Mouse (Mus musculus) heart, postnatal 0 days (tissue): ENCODE data around the gene Akap10. TPM values are rescaled to one million over a fixed set of nuclear protein-coding genes. Genes with fewer than 3 reads are reported as not detected.

ENCODE experiments used
- ATAC-seq: fragments of 200-750 bp; cut with Nextera tagmentation; 2 replicates; pipeline ENCODE4 v1.8.0; 2017; ENCODE audit warnings: low read depth, moderate number of reproducible peaks, moderate library complexity; ENCODE audit not compliant: insufficient read depth
- DNase-seq: peaks from one replicate; pipeline ENCODE4 v3.0.0-alpha.2; 2016; ENCODE audit warnings: low spot score
- H3K27ac ChIP-seq: fragments of 300-500 bp; sonication (generic); 2 replicates; pipeline ENCODE4 v1.5.1; 2014; ENCODE audit warnings: low read depth, mild to moderate bottlenecking
- H3K27me3 ChIP-seq: fragments of 300-500 bp; sonication (generic); 2 replicates; pipeline ENCODE4 v1.6.1; 2014; ENCODE audit warnings: low read length, mixed read lengths; ENCODE audit not compliant: control insufficient read depth, insufficient read depth
- H3K36me3 ChIP-seq: fragments of 300-500 bp; sonication (generic); replicated peaks from 2 replicates; pipeline ENCODE4 v1.6.1; 2014; ENCODE audit warnings: low read length, mixed read lengths; ENCODE audit not compliant: control insufficient read depth, insufficient read depth
- H3K4me1 ChIP-seq: fragments of 300-500 bp; sonication (generic); 2 replicates; pipeline ENCODE4 v1.6.1; 2014; ENCODE audit warnings: antibody characterized with exemption; ENCODE audit not compliant: control insufficient read depth, insufficient read depth
- H3K4me2 ChIP-seq: fragments of 300-500 bp; sonication (generic); 2 replicates; pipeline ENCODE4 v1.6.1; 2014; ENCODE audit warnings: low read depth, mild to moderate bottlenecking, low read length, moderate library complexity
- H3K4me3 ChIP-seq: fragments of 300-500 bp; sonication (generic); 2 replicates; pipeline ENCODE4 v1.5.1; 2014; ENCODE audit warnings: low read depth, low read length
- H3K9ac ChIP-seq: fragments of 300-500 bp; sonication (generic); replicated peaks from 2 replicates; pipeline ENCODE4 v1.6.1; 2014; ENCODE audit warnings: low read depth, low read length, mixed read lengths
- H3K9me3 ChIP-seq: fragments of 300-500 bp; sonication (generic); replicated peaks from 2 replicates; pipeline ENCODE4 v1.6.1; 2016; ENCODE audit warnings: low read length; ENCODE audit not compliant: control insufficient read depth
- CTCF ChIP-seq: IDR thresholded peaks from 2 replicates; pipeline ENCODE4 v1.5.1; 2016; ENCODE audit warnings: antibody characterized with exemption, control low read depth, low read depth
- EP300 ChIP-seq: IDR thresholded peaks from 2 replicates; pipeline ENCODE4 v1.6.1; 2016; ENCODE audit warnings: antibody characterized with exemption, low read depth
- WGBS: fragments of 180-500 bp; shearing (Covaris S2); extraction: QIAGEN DNeasy Blood & Tissue Kit; methylation state at CpG from one replicate; pipeline ENCODE4 v1.1.7; 2014; 5-methylcytosine and 5-hydroxymethylcytosine counted together
- polyA plus RNA-seq: library from polyadenylated mRNA; unstranded; fragments of >200 nt; fragmentation: Nextera tagmentation; extraction: Ambion mirVana; gene quantifications from 2 replicates; pipeline ENCODE4 v1.2.1, GENCODE M21; 2015
- total RNA-seq: library from RNA; depleted of rRNA; stranded (reverse); fragments of >200 nt; gene quantifications from 2 replicates; pipeline ENCODE4 v1.2.3, GENCODE M21; 2014; ENCODE audit warnings: low replicate concordance

Gene Akap10
- total and polyA plus RNA-seq, 2 experiments from 2014 or later = 8.8 to 25.7 TPM

DNA sequence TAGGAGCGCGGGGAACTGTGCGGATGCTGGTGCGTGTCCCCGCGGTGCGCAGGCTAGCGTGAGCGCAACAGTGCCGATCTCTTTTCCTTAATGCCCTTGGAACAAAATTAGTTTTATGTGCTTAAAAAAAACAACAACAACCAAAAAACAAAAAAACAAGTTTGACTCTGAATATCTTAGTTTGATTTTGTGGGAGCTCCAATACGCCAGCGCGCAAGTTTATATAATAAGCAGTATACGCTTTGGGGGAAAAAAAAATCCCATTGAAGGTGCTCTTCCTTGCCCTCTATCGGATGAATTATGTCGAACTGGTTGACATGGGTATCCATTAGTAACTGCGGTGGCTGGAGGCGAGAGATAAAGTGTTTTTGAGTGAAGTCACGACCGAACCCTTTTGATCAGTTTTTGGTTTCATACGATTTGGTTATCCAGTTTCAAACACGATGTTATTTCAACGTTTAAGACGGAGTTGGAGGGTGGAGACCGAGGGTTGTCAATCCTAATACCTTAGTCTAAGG, 27.3 kb upstream of the Akap10 start:
- 6% methylated on average over 25 of the region's 25 CpGs for whole genome bisulfite sequencing
- Histone ChIP-seq H3K9ac (no peak overlapping the region), H3K27me3 (peaks cover 22% of the 10 kb centered on the region), H3K4me1 (peaks cover 4% of the 10 kb centered on the region; the same call in 1 of the 2 replicates), H3K27ac (no peak overlapping the region), H3K36me3 (no peaks in the 10 kb centered on the region), H3K4me2 (peak overlapping the region; percentile 97), H3K4me3 (peak overlapping the region; percentile 63), H3K9me3 (no peaks in the 10 kb centered on the region)
- ATAC-seq (0 out of 2 replicates have a peak, but pooled peaks have one; percentile 8), DNase-seq (peak; percentile 13)
- no peak for TF ChIP-seq CTCF
- no peak for TF ChIP-seq EP300

GRCm38 (mm10) chr11:61956572-61957295, 26.7 kb upstream of the Akap10 start, which contains the start of gene Specc1:
Specc1 (plus strand) TSS chr11:61956763.
- Histone ChIP-seq H3K27ac (no peak within 1 kb of the TSS), H3K4me1 (peaks cover 4% of the 10 kb centered on the region; the same call in 1 of the 2 replicates), H3K9ac (no peak within 1 kb of the TSS), H3K27me3 (peaks cover 22% of the 10 kb centered on the region), H3K36me3 (no peaks in the 10 kb centered on the region), H3K4me3 (peak within 1 kb of the TSS; percentile 63), H3K4me2 (peak within 1 kb of the TSS; percentile 97), H3K9me3 (no peaks in the 10 kb centered on the region)
- DNase-seq (peak; percentile 74), ATAC-seq (peak; percentile 92)
- no peak for TF ChIP-seq EP300
- peak; percentile 80 for TF ChIP-seq CTCF
- WGBS = under 1% methylated on average over 51 of the region's 58 CpGs

- no peak overlapping the region for H3K9ac ChIP-seq
- no peak overlapping the region for H3K4me2 ChIP-seq
- peaks cover 4% of the 10 kb centered on the region; the same call in 1 of the 2 replicates for H3K4me1 ChIP-seq
- WGBS = 78% methylated on average over 6 of the region's 6 CpGs
- peaks cover 22% of the 10 kb centered on the region for H3K27me3 ChIP-seq
- H3K27ac ChIP-seq = no peak overlapping the region
- no peak overlapping the region for H3K4me3 ChIP-seq
- H3K9me3 ChIP-seq = no peaks in the 10 kb centered on the region
- no peak for ATAC-seq
- DNase-seq = no peak
- no peak for TF ChIP-seq EP300
- TF ChIP-seq CTCF = no peak
- no peaks in the 10 kb centered on the region for H3K36me3 ChIP-seq
These were observed 25.9 kb upstream of the Akap10 start for GRCm38 (mm10) chr11:61955951-61956350.

GRCm38 (mm10) chr11:61955136-61955535, 25.1 kb upstream of the Akap10 start:
- ATAC-seq (no peak), DNase-seq (no peak)
- no peak overlapping the region for H3K27ac ChIP-seq
- no peak overlapping the region for H3K4me3 ChIP-seq
- H3K9ac ChIP-seq = no peak overlapping the region
- WGBS = 68% methylated on average over 6 of the region's 6 CpGs
- H3K36me3 ChIP-seq = no peaks in the 10 kb centered on the region
- no peaks in the 10 kb centered on the region for H3K9me3 ChIP-seq
- H3K4me2 ChIP-seq = no peak overlapping the region
- TF ChIP-seq CTCF = no peak
- no peak for TF ChIP-seq EP300
- H3K27me3 ChIP-seq = peaks cover 22% of the 10 kb centered on the region
- peaks cover 4% of the 10 kb centered on the region; the same call in 1 of the 2 replicates for H3K4me1 ChIP-seq

DNA sequence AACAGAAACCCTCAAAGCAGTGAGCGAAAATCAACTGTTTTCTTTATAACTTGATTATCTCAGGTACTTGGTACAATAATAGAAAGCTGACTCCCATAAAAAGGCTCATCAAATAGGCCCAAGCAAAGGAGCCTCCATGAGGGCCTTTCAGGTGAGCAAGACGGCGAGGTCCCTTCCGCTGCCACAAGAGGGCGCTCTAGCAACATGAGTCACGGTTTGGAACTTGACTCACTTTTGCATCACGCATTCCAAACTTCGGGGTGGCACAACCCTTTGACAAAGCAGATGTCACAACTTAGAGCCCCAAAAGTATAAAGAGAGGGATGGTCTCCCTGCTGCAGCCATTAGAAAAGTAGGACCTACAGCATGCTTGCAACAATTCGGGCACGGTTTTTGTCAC, 20.6 kb upstream of the Akap10 start:
- DNase-seq (peak; percentile 46), ATAC-seq (no peak)
- Histone ChIP-seq H3K36me3 (no peaks in the 10 kb centered on the region), H3K9me3 (no peaks in the 10 kb centered on the region), H3K27ac (no peak overlapping the region), H3K4me3 (no peak overlapping the region), H3K4me1 (no peaks in the 10 kb centered on the region), H3K4me2 (no peak overlapping the region), H3K27me3 (no peaks in the 10 kb centered on the region), H3K9ac (no peak overlapping the region)
- WGBS = 16% methylated on average over 10 of the region's 10 CpGs
- TF ChIP-seq EP300 (no peak), CTCF (peak; percentile 86)
